Mouse (Mus musculus) lung, postnatal 0 days (tissue): ENCODE results near the gene Ppp2r5b. TPM values are rescaled to one million over a fixed set of nuclear protein-coding genes. Genes with fewer than 3 reads are reported as not detected.

Experiments used
- ATAC-seq: fragments of 200-750 bp; cut with Nextera tagmentation; 2 replicates; pipeline ENCODE4 v1.8.0; 2017; ENCODE audit warnings: moderate library complexity
- DNase-seq: peaks from one replicate; pipeline ENCODE4 v3.0.0-alpha.2; 2016; ENCODE audit warnings: low spot score
- H3K27ac ChIP-seq: fragments of 300-500 bp; sonication (generic); 2 replicates; pipeline ENCODE4 v1.5.1; 2014; ENCODE audit warnings: antibody characterized with exemption, mild to moderate bottlenecking, low read length, mixed read lengths
- H3K27me3 ChIP-seq: fragments of 300-500 bp; sonication (generic); replicated peaks from 2 replicates; pipeline ENCODE4 v1.6.1; 2014; ENCODE audit warnings: low read length, mixed read lengths; ENCODE audit not compliant: insufficient read depth
- H3K36me3 ChIP-seq: fragments of 300-500 bp; sonication (generic); 2 replicates; pipeline ENCODE4 v1.6.1; 2014; ENCODE audit warnings: low read length, mixed read lengths; ENCODE audit not compliant: insufficient read depth
- H3K4me1 ChIP-seq: fragments of 300-500 bp; sonication (generic); 2 replicates; pipeline ENCODE4 v1.6.1; 2014; ENCODE audit warnings: antibody characterized with exemption, low read depth, low read length, mixed read lengths; ENCODE audit not compliant: insufficient read depth
- H3K4me2 ChIP-seq: fragments of 300-500 bp; sonication (generic); replicated peaks from 2 replicates; pipeline ENCODE4 v1.6.1; 2014; ENCODE audit warnings: low read depth, mild to moderate bottlenecking, low read length, moderate library complexity, mixed read lengths
- H3K4me3 ChIP-seq: fragments of 300-500 bp; sonication (generic); 2 replicates; pipeline ENCODE4 v1.5.1; 2014; ENCODE audit warnings: low read depth, low read length
- H3K9ac ChIP-seq: fragments of 300-500 bp; sonication (generic); replicated peaks from 2 replicates; pipeline ENCODE4 v1.6.1; 2014; ENCODE audit warnings: low read depth, mild to moderate bottlenecking
- H3K9me3 ChIP-seq: fragments of 300-500 bp; sonication (generic); 2 replicates; pipeline ENCODE4 v1.6.1; 2016; ENCODE audit warnings: low read length, mixed read lengths
- CTCF ChIP-seq: IDR thresholded peaks from 2 replicates; pipeline ENCODE4 v1.5.1; 2016; ENCODE audit warnings: antibody characterized with exemption, mild to moderate bottlenecking
- EP300 ChIP-seq: IDR thresholded peaks from 2 replicates; pipeline ENCODE4 v1.6.1; 2016; ENCODE audit warnings: antibody characterized with exemption, mild to moderate bottlenecking, control low read depth
- whole genome bisulfite sequencing: fragments of 180-500 bp; shearing (Covaris S2); extraction: QIAGEN DNeasy Blood & Tissue Kit; methylation state at CpG from one replicate; pipeline ENCODE4 v1.1.7; 2014; 5-methylcytosine and 5-hydroxymethylcytosine counted together
- polyA plus RNA-seq: library from polyadenylated mRNA; unstranded; fragments of >200 nt; fragmentation: Nextera tagmentation; extraction: Ambion mirVana; gene quantifications from 2 replicates; pipeline ENCODE4 v1.2.1, GENCODE M21; 2015

Ppp2r5b gene
- polyA plus RNA-seq, 1 experiment from 2014 or later = 21.6 TPM

DNA sequence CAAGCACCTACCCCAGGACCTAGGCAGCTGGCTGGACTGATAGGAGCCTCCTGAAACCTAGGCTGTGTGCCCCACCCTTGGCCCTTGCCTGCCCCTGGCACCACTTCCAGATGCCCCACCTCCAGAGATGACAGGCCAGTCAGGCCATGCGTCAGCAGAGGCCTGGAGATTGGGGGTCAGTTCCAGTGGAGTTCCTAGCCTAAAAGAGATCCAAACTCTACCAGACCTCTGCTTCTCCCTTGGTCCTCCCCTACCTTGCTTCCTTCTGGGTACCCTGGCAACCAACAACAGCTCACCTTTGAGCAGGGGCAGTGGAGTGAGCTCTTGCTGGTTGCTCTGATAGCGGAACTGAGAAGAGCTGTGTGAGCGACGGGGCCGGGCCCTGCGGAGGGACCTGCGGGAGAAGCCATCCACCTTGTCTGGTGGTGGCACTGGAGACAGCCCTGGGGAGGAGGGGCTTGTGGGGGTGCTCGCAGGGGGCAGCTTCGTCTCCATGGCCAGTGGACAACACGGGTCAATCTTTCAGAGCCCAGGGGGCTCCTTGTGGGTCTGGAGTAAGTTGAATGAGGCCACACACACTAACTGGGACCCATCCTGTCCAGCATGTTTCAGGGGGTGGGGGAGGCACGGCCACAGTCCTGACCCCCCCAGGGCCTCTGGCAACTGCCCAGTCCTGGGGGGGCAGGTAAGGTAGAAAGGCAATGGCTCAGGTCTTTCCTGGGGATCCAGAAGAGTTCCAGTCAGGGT is 1.2 kb downstream of the Ppp2r5b start:
- TF ChIP-seq EP300 (no peak), CTCF (no peak)
- 63% methylated on average over 11 of the region's 11 CpGs for WGBS
- DNase-seq (no peak), ATAC-seq (no peak)
- no peaks in the 10 kb centered on the region for H3K9me3 ChIP-seq
- H3K4me1 ChIP-seq = peaks cover 6% of the 10 kb centered on the region; the same call in 1 of the 2 replicates
- no peaks in the 10 kb centered on the region for H3K27me3 ChIP-seq
- peak overlapping the region; percentile 95 for H3K4me2 ChIP-seq
- peaks cover 13% of the 10 kb centered on the region for H3K36me3 ChIP-seq
- H3K4me3 ChIP-seq = peak overlapping the region; percentile 73; the same call in 1 of the 2 replicates
- H3K27ac ChIP-seq = no peak overlapping the region
- H3K9ac ChIP-seq = 0 out of 2 replicates have a peak overlapping the region, but pooled peaks have one; percentile 57

DNA sequence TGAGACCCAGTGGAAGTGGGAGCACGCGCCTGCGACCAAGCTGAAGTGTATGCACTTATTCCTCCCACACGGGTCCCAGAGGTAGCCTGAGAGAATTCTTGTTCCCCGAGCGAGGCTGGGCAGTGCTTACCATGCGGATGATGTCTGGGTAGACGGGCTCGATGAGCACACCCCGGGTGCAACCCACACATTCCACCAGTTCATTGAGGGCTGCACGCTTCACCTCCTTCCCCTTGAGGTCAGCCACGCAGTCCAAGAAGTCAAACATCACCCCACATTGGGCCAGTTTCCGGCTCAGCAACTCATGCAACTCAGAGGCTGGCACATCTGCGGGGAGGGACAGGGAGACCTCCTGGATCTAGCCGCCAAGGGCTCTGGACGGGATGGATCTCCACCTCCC is 2.0 kb downstream of the Ppp2r5b start:
- Histone ChIP-seq H3K4me1 (peaks cover 6% of the 10 kb centered on the region; the same call in 1 of the 2 replicates), H3K36me3 (peaks cover 22% of the 10 kb centered on the region), H3K27ac (no peak overlapping the region), H3K4me3 (no peak overlapping the region), H3K9me3 (no peaks in the 10 kb centered on the region), H3K27me3 (no peaks in the 10 kb centered on the region), H3K4me2 (no peak overlapping the region), H3K9ac (no peak overlapping the region)
- TF ChIP-seq CTCF (no peak), EP300 (no peak)
- WGBS = 84% methylated on average over 16 of the region's 16 CpGs
- DNase-seq (no peak), ATAC-seq (no peak)

DNA sequence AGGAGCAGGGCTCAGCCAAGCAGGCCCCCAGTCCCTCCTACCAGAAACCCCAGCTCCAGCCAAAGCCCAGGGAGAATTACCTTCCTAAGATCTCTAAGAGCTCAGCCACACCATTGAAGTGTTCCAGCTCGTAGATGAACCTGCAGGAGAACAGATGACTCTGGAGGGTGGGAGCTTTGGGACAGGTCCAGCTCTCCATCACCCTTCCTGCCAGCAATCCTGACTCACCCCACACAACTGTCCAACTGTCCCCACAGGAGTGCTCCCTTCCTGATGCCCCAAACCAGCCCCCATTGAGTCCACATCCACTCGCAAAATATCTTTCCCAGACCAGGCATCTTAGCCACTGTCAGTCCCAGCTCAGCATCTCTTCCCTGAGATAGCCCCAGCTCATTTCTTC is 4.6 kb downstream of the Ppp2r5b start:
- H3K9me3 ChIP-seq = no peaks in the 10 kb centered on the region
- no peak overlapping the region for H3K27ac ChIP-seq
- 78% methylated on average over 2 of the region's 2 CpGs for WGBS
- no peaks in the 10 kb centered on the region for H3K27me3 ChIP-seq
- DNase-seq (no peak), ATAC-seq (no peak)
- H3K4me1 ChIP-seq = peaks cover 6% of the 10 kb centered on the region; the same call in 1 of the 2 replicates
- peaks cover 32% of the 10 kb centered on the region for H3K36me3 ChIP-seq
- no peak overlapping the region for H3K9ac ChIP-seq
- no peak overlapping the region for H3K4me2 ChIP-seq
- TF ChIP-seq EP300 (no peak), CTCF (no peak)
- H3K4me3 ChIP-seq = no peak overlapping the region

DNA sequence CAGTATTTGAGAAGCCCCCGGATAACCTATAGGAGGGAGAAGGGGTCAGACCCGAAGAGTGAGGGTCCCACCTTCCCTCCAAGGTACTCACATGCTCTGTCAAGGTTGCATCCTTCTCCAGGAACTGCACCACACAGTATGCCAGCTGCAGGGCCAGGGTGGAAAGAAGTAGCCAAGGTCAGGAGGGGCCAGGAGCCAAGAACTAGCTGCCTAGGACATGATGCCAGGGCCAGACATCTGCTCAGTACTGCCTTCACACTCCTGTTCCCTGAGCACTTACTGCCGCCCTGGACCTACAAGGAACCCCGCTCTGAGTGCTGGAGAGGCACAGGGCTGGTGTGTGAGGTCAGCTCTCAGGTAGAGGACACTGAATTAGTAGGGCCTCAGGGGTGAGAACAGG is 5.3 kb downstream of the Ppp2r5b start:
- 79% methylated on average over 4 of the region's 4 CpGs for WGBS
- H3K4me1 ChIP-seq = peaks cover 6% of the 10 kb centered on the region; the same call in 1 of the 2 replicates

DNA sequence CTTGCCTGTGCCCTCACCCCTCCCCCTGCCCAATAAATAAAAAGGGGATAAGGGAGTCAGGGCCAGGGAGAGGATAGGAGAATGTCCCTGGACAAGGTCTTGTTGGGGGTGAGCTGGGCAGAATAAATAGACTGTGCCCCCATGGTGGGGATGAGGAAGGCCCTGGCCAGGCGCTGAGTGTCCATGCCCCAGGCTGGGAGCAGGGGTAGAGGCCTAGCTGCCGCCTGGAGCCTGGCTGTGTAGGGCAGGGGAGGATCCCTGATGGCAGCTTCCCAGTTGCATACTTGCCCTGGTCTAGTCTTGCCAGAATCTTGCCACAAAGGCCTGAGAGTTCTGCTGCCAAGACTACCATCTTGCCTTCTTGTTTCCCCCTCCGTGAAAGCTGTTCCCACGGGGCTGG is 7.8 kb downstream of the Ppp2r5b start:
- no peaks in the 10 kb centered on the region for H3K9me3 ChIP-seq
- H3K27ac ChIP-seq = no peak overlapping the region
- H3K4me3 ChIP-seq = no peak overlapping the region
- no peak overlapping the region for H3K9ac ChIP-seq
- no peak overlapping the region for H3K4me2 ChIP-seq
- peaks cover 32% of the 10 kb centered on the region for H3K36me3 ChIP-seq
- no peaks in the 10 kb centered on the region for H3K27me3 ChIP-seq
- WGBS = 74% methylated on average over 2 of the region's 4 CpGs
- TF ChIP-seq CTCF (no peak), EP300 (no peak)
- no peak for DNase-seq
- ATAC-seq = no peak
- H3K4me1 ChIP-seq = no peaks in the 10 kb centered on the region

More for the DNA sequence above, 5.3 kb downstream of the Ppp2r5b start:
- no peak for TF ChIP-seq CTCF
- no peak for TF ChIP-seq EP300
- no peak overlapping the region for H3K4me3 ChIP-seq
- H3K27ac ChIP-seq = no peak overlapping the region
- H3K36me3 ChIP-seq = peaks cover 32% of the 10 kb centered on the region
- H3K27me3 ChIP-seq = no peaks in the 10 kb centered on the region
- H3K9me3 ChIP-seq = no peaks in the 10 kb centered on the region
- no peak overlapping the region for H3K9ac ChIP-seq
- ATAC-seq (no peak), DNase-seq (no peak)
- H3K4me2 ChIP-seq = no peak overlapping the region

DNA sequence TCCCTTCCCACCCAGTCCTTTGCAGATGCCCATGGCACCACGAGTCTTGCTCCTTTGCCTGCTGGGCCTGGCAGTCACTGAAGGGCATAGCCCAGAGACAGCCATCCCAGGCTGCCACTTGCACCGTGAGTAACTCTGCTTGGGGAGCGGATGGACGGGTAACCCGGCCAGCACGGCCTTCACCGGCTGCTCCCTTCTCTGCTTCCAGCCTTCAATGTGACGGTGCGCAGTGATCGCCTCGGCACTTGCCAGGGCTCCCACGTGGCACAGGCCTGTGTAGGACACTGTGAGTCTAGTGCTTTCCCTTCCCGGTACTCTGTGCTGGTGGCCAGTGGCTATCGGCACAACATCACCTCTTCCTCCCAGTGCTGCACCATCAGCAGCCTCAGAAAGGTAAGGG is 8.9 kb downstream of the Ppp2r5b start:
- TF ChIP-seq CTCF (no peak), EP300 (no peak)
- Histone ChIP-seq H3K4me2 (no peak overlapping the region), H3K36me3 (peaks cover 32% of the 10 kb centered on the region), H3K9ac (no peak overlapping the region), H3K4me1 (no peaks in the 10 kb centered on the region), H3K27me3 (no peaks in the 10 kb centered on the region), H3K27ac (no peak overlapping the region), H3K4me3 (no peak overlapping the region), H3K9me3 (no peaks in the 10 kb centered on the region)
- 87% methylated on average over 14 of the region's 14 CpGs for WGBS
- no peak for ATAC-seq
- DNase-seq = no peak
